Mouse (Mus musculus) bone marrow macrophage, adult 2 months (primary cell): Measurements from ENCODE around the gene Ccdc18.

Experiments
- CTCF ChIP-seq: IDR thresholded peaks from 2 replicates; pipeline ENCODE4 v1.5.1; 2012; ENCODE audit warnings: low read depth, mild to moderate bottlenecking, low read length, moderate library complexity
- POLR2A ChIP-seq: IDR thresholded peaks from 2 replicates; pipeline ENCODE4 v1.6.1; 2012; ENCODE audit warnings: mild to moderate bottlenecking, low read depth, low read length, borderline replicate concordance

DNA sequence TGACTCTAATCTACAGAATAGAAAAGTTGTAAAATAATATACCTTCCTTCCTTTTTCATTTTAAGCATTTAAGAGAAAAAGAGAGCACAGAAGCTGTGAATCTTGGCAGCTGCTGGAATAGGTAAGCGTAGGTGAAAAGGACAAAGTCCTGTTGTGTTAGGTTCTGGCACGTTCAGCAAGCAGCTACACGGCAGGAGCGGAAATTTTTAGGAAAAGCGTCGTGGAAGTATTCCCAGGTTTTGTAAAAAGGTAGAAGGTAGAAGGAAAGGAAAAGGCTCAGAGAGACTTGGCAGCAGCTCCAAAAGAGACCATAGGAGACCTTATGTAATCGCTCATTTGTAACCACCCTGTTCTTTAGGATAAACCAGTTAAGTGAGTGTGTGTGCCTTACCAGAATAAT lies 23.3 kb upstream of the Ccdc18 start:
- TF ChIP-seq POLR2A (no peak), CTCF (no peak)
